Mouse (Mus musculus): ENCODE results near the gene Lrrc51. TPM values are rescaled to one million over a fixed set of nuclear protein-coding genes. Genes with fewer than 3 reads are reported as not detected.

Lrrc51 gene
- polyA plus RNA-seq, 1 experiment from 2014 or later: 6.0 TPM

DNA sequence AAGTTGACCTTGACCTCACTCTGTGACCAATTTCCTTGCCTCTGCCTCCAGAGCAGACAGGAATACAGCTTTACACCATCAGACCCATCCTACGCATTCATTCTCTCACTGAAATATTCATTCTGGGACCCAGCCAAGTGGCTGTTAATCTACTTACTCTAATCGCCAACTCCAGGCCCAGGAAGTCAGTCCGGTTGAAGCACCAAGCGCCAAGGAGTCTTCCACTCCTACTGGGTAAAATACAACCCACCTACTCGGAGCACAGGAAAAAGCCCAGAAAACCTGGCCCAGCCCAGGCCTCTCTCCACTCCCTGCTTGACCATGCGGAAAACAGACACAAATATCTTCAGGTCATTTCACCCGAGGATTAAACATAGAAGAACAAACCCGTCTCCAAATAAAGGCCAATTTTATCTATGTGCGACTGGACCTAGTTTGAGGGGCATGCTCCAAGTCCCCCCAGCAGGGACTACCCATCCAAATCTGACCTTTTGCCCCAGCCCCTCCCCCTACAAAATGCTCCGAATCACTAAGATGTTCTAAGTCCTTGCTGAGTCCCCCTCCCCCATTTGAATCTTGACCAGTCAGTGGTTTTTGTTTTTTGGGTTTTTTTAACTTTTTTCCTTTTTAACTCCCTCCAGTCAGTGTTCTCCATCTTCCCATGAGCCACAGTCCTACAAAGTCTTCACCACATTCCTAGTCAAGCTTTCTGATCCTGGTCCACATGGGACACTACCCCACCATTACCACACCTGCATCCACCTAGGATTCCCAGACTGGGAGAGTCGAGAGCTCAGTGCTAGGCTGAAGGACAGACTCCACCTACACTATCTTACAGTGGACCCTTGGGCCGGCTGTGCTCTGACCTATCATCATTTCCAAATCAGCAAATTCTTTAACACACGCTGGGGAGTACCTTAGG, 65.2 kb downstream of the Lrrc51 start:
- no peak for ATAC-seq
- POLR2A ChIA-PET: interaction anchor here (0.9 to 1.0 kb wide), 3 partner anchors 17 to 31 kb away, joined by 3 to 4 read pairs (median 3); partner anchors contain the start of gene Inppl1

DNA sequence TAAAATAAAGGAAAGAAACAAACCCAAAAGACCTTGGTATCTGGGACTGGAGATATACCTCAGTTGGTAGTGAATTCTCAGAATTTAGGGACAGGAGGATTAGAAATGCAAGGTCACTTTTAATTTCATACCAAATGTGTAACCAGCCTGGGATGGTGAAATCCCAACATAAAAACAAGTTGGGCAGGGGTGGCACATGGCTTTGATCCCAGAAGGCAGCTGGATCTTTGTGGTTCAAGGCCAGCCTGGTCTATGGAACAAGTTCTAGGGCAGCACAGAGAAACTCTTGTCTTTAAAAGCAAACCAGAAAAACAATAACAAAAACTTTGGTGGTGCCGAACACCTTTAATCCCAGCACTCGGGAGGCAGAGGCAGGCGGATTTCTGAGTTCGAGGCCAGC, 66.2 kb downstream of the Lrrc51 start:
- DNase-seq (ENCODE audit: low read depth, low spot score): no peak
- ATAC-seq: no peak
- in situ Hi-C loops (cut with MboI; ENCODE audit: low pct_unique_long_range_greater_than_20kb): no loop called here
- POLR2A ChIA-PET: interaction anchor here (0.6 to 0.7 kb wide), 2 partner anchors 25 to 98 kb away, joined by 3 read pairs; no protein-coding TSS in a partner anchor
- no peak for TF ChIP-seq CTCF (IDR thresholded peaks at IDR 0.05)
- CTCF ChIA-PET: interaction anchor here (0.9 to 1.2 kb wide), 3 partner anchors 9 to 15 kb away, joined by 3 to 4 read pairs (median 3); no protein-coding TSS in a partner anchor
- no peaks in the 10 kb centered on the region for H3K27me3 ChIP-seq

More for the DNA sequence above, 65.2 kb downstream of the Lrrc51 start:
- CTCF ChIA-PET: interaction anchor here (1.0 kb wide), 1 partner anchor 28 kb away, joined by 3 read pairs; no protein-coding TSS in a partner anchor
- in situ Hi-C loops (cut with MboI; ENCODE audit: low pct_unique_long_range_greater_than_20kb): no loop called here
- no peak for DNase-seq (ENCODE audit: low read depth, low spot score)
- TF ChIP-seq CTCF (IDR thresholded peaks at IDR 0.05): no peak
- H3K27me3 ChIP-seq: no peaks in the 10 kb centered on the region

DNA sequence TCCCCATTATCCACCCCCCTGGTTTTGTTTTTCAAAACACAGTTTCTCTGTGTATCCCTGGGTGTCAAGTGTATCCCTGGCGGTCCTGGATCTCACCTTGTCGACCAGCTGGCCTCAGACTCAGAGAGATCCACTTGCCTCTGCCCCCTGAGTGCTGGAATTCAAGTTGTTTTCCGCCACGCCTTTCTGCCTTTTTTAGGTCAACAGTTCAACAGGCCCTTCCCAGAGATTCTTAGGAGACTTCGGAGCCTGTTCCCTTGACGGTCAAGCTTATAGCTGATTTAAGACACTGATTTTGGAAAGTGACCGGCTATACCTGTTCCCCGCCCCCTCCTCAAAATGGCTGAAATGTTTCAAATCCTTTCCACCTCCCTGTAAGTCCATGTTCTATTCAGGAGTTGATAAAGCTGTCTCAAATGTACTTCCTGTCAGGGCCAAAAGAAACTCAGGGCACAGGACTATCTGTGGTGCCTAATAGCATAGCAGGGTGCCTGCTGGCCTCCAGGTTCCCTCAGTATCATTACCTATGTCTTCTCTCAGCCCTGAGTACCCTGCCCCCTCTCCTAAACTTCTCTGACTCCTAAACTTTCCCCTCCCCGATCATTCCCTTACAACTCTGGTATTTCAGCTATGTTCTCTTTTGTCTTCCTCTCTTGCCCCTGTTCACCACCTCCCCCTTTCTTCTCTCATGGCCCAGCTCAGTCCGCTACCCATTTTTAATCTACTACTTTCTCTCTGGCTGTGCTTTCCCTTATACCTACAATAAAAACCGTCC, 67.0 kb downstream of the Lrrc51 start:
- no peaks in the 10 kb centered on the region for H3K27me3 ChIP-seq
- CTCF ChIA-PET: interaction anchor here (0.9 to 1.2 kb wide), 3 partner anchors 8 to 15 kb away, joined by 3 to 4 read pairs (median 3); no protein-coding TSS in a partner anchor
- no peak for TF ChIP-seq CTCF (IDR thresholded peaks at IDR 0.05)
- in situ Hi-C loops (cut with MboI; ENCODE audit: low pct_unique_long_range_greater_than_20kb): no loop called here
- DNase-seq (ENCODE audit: low read depth, low spot score) (no peak), ATAC-seq (no peak)
- POLR2A ChIA-PET: interaction anchor here (0.6 kb wide), 1 partner anchor 98 kb away, joined by 3 read pairs; no protein-coding TSS in a partner anchor

DNA sequence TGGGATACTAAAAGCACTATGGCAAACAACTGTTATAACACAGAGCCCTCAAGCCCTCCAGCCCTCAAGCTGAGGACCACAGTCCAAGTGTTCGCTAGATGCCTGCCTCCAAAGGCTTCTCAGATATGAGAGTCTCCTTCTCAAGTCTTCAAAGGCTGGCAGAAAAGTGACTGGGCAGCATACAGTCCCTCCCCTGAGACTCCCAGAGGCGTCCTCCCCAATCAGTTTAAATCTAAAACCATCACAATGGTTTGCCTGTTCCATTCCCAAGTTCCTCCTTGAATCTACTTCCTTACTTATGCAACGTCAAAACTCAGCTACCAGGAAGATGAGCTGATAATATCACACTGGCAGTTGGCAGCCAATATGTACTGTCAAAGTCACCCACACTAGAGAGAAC, 70.3 kb downstream of the Lrrc51 start, which contains the start of gene Anapc15:
Anapc15 (plus strand) TSS at position 301 of the 400 bp plus-strand sequence.
- in situ Hi-C loops (cut with MboI; ENCODE audit: low pct_unique_long_range_greater_than_20kb): no loop called here
- POLR2A ChIA-PET: no interaction called here
- CTCF ChIA-PET: no interaction called here
- H3K27me3 ChIP-seq: no peaks in the 10 kb centered on the region
- DNase-seq (ENCODE audit: low read depth, low spot score) (no peak), ATAC-seq (no peak)
- no peak for TF ChIP-seq CTCF (IDR thresholded peaks at IDR 0.05)

Other genes with a start within 250 kb of the Lrrc51 start
- not detected for gene Phox2a, start 115.6 kb downstream of the Lrrc51 start, polyA plus RNA-seq (2021)
- 148 TPM for gene Inppl1, start 95.7 kb downstream of the Lrrc51 start, polyA plus RNA-seq (2021)
- gene Folr2, start 76.7 kb downstream of the Lrrc51 start, polyA plus RNA-seq (2021): not detected
- 36.4 TPM for gene Anapc15, start 70.2 kb downstream of the Lrrc51 start, polyA plus RNA-seq (2021)
- 73.6 TPM for gene Folr1, start 63.1 kb downstream of the Lrrc51 start, polyA plus RNA-seq (2021)
- gene Lamtor1, start 28.0 kb downstream of the Lrrc51 start, polyA plus RNA-seq (2021): 130 TPM
- gene Tomt, start 27.5 kb downstream of the Lrrc51 start, polyA plus RNA-seq (2021): 0.50 TPM
- gene Numa1, start 216 bp upstream of the Lrrc51 start, polyA plus RNA-seq (2021): 156 TPM
- gene Il18bp, start 84.8 kb upstream of the Lrrc51 start, polyA plus RNA-seq (2021): 2.4 TPM
- gene Rnf121, start 131.6 kb upstream of the Lrrc51 start, polyA plus RNA-seq (2021): 35.8 TPM
- 13.1 TPM for gene Xndc1, start 131.6 kb upstream of the Lrrc51 start, polyA plus RNA-seq (2021)
- gene Xntrpc, start 131.8 kb upstream of the Lrrc51 start, polyA plus RNA-seq (2021): 0.24 TPM
- gene Trpc2, start 149.2 kb upstream of the Lrrc51 start, polyA plus RNA-seq (2021): not detected
- not detected for gene Art1, start 167.8 kb upstream of the Lrrc51 start, polyA plus RNA-seq (2021)
- not detected for gene Art5, start 175.6 kb upstream of the Lrrc51 start, polyA plus RNA-seq (2021)
- gene Chrna10, start 182.9 kb upstream of the Lrrc51 start, polyA plus RNA-seq (2021): not detected

Data from Patski (cell line).